16 mouse cellular contexts compared by ENCODE assay signal in the genomic region with DNA sequence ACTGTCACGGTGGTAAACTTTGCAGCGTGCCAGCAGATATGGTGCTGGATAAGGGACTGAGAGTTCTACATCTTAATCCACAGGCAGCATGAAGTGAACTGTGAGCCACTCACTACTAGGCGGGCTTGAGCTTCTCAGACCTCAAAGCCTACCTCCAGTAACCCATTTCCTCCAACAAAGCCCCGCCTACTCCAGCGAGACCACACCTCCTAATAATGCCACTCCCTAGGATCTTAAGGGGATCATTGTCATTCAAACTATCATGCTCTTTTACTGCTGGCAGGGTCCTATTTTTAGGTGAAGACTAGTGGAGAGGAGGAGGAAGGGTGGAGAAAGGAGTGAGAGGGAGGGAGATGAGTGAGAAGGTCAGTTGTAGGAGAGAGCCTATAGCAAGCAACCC.
"Had no signal": no experiment of that assay in that cellular context is flagged by ENCODE, and none has a peak within 500 bp of the region (broad histone marks: within the 10 kb centered on the region; RNA-seq: fewer than 3 reads in every experiment).

No protein-coding gene starts in this region.

- H3K9ac ChIP-seq: liver, embryonic 13.5 days; midbrain, embryonic 12.5 days; midbrain, embryonic 15.5 days; neural tube, embryonic 12.5 days; neural tube, embryonic 15.5 days; stomach, embryonic 15.5 days had no signal

- H3K27ac ChIP-seq: liver, embryonic 13.5 days; macrophage; midbrain, embryonic 12.5 days; midbrain, embryonic 15.5 days; neural tube, embryonic 12.5 days; neural tube, embryonic 15.5 days; stomach, embryonic 15.5 days had no signal

- H3K36me3 ChIP-seq: liver, embryonic 13.5 days; midbrain, embryonic 12.5 days; midbrain, embryonic 15.5 days; neural tube, embryonic 12.5 days; neural tube, embryonic 15.5 days; stomach, embryonic 15.5 days had no signal

- H3K9me3 ChIP-seq: liver, embryonic 13.5 days; midbrain, embryonic 12.5 days; midbrain, embryonic 15.5 days; neural tube, embryonic 12.5 days; neural tube, embryonic 15.5 days; stomach, embryonic 15.5 days had no signal

- H3K4me3 ChIP-seq: liver, embryonic 13.5 days; midbrain, embryonic 12.5 days; midbrain, embryonic 15.5 days; neural tube, embryonic 12.5 days; neural tube, embryonic 15.5 days; stomach, embryonic 15.5 days had no signal

- DNase-seq: kidney, adult 18-20 months; kidney, adult 9 months; kidney, postnatal 14 days; kidney, postnatal 4 days; liver, embryonic 13.5 days; lung, adult 2 months; lung, postnatal 14 days; right cerebral cortex, adult 18-20 months; right cerebral cortex, postnatal 14 days; spleen, adult 18-20 months had no signal

- H3K27me3 ChIP-seq: liver, embryonic 13.5 days; midbrain, embryonic 12.5 days; midbrain, embryonic 15.5 days; neural tube, embryonic 12.5 days; neural tube, embryonic 15.5 days; stomach, embryonic 15.5 days had no signal

- H3K4me1 ChIP-seq: liver, embryonic 13.5 days; midbrain, embryonic 15.5 days; neural tube, embryonic 12.5 days; neural tube, embryonic 15.5 days; stomach, embryonic 15.5 days had no signal
